16 mouse cellular contexts compared by ENCODE assay signal in genomic region chr6:135498592-135498991, GRCm38 (mm10).
A peak's percentile ranks its signal among the peaks of the same experiment; 100 is the strongest.
DNase-seq lines count a peak whose midpoint lies in the region; ATAC-seq lines count a peak whose summit lies in the region.
"Had no signal": no experiment of that assay in that cellular context is flagged by ENCODE, and none has a peak within 500 bp of the region (broad histone marks: within the 10 kb centered on the region; RNA-seq: fewer than 3 reads in every experiment).

No protein-coding gene starts in this region.

- peak; percentile 40 for DNase-seq in heart, adult 11 months
- no peak for DNase-seq in heart, postnatal 36 days
- DNase-seq in retina, postnatal 1 day, result peak; percentile 11
- DNase-seq in retina, embryonic 14.5 days (ENCODE audit: low spot score), result no peak
- DNase-seq in MEL-GATA-1-ER (ENCODE audit: extremely low read depth, low read depth), result peak; percentile 1
- DNase-seq in right cerebral cortex, postnatal 14 days, result no peak
- no peak for DNase-seq in adrenal gland, adult 8-10 months
- DNase-seq: adrenal gland, postnatal 36 days; B cell, adult 2 months; cerebellum, postnatal 25 days; heart, adult 18-20 months; lung, postnatal 36 days; spleen, adult 18-20 months had no signal

- ATAC-seq in megakaryocyte progenitor cell, adult 5-6 weeks (replicated peaks; ENCODE audit: poor library complexity), result peak; percentile 65
- ATAC-seq: liver, embryonic 12.5 days; midbrain, embryonic 15.5 days had no signal

- intact Hi-C loops in heart, postnatal 36 days (cut with DNase I), result no loop called here

Comparison
In these comparisons a context has a peak if more than half of its experiments do, and no peak if none do; other contexts are left out.
1. DNase-seq: peak in heart, adult 11 months (single experiment), retina, postnatal 1 day (single experiment) and MEL-GATA-1-ER (single experiment); none in heart, postnatal 36 days (0 of 2), retina, embryonic 14.5 days (single experiment), right cerebral cortex, postnatal 14 days (single experiment) and adrenal gland, adult 8-10 months (single experiment).